Mouse (Mus musculus) CD4-positive, CD25-positive, alpha-beta regulatory T cell, adult 4 months (primary cell): ENCODE data around the gene Olfr709-ps1. TPM values are rescaled to one million over a fixed set of nuclear protein-coding genes. Genes with fewer than 3 reads are reported as not detected.
"Not testable (repeated sequence)": the region's sequence is repeated elsewhere in the genome, so short reads cannot be mapped to it uniquely, and the experiment has no call there.

Source experiments
- ATAC-seq: one replicate; pipeline ENCODE4 v1.8.0; 2017
- polyA plus RNA-seq, 2 experiments: library from polyadenylated mRNA; unstranded; fragments of 100-300 nt; shearing (Covaris generic); gene quantifications; one replicate each; pipeline ENCODE4 v1.2.1; 2017

The Olfr709-ps1 gene
- not detected for polyA plus RNA-seq

DNA sequence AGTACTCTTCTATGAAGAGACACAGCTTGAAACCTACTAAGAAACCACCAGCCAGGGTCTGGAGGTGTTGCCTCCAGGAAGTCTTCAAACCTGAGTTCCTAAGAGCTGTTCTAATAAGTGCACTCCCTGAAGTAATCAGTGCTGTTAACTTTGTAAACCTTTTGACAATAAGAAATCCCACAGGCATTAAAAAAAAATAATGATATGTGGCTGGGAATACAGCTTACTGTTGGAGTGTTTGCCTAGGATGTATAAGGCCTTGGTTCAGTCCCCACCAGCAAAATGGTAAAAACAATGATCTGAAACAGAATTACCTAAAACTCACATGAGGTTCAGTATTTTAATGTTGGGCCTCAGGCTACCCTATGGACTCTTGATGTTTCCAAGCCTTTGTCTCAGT is at the start of gene Olfr709-ps1:
Olfr709-ps1 (minus strand) TSS at position 101 of the 400 bp plus-strand sequence.
- ATAC-seq: no peak

DNA sequence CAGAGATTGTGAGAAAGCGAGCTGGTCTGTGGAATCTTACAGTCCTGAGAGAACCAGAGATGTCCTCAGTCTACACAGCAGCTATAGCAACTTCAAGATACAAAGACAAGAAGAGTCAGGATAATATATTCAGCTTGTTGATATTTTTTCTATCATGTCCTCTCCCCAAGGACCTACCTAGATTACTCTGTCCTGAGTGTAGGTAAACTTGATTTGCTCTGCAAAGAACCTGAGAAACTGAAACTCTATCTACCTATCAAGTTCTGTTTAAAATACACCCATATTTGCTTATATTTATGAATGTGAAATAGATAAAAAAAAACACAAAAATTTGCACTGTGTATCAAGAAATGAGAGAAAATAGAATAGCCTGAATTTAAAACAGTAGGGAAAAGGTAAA is 43.3 kb upstream of the Olfr709-ps1 start, which contains the start of gene Olfr711:
Olfr711 (minus strand) TSS at position 101 of the 400 bp plus-strand sequence.
- ATAC-seq: no peak

DNA sequence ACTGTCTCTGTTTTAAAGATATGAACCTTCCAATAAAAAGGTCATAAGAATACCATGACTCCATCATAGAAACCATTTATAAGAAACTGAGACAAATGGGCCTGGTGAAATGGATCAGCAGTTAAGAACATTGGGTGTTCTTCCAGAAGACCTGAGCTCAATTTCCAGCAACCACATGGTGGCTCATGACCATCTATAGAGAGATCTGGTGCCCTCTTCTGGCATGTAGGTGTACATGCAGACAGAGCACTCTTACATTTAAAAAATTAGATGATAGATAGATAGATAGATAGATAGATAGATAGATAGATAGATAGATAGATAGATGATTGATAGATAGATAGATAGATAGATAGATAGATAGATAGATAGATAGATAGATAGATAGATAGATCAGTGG is 35.5 kb upstream of the Olfr709-ps1 start:
- ATAC-seq: not testable (repeated sequence)

DNA sequence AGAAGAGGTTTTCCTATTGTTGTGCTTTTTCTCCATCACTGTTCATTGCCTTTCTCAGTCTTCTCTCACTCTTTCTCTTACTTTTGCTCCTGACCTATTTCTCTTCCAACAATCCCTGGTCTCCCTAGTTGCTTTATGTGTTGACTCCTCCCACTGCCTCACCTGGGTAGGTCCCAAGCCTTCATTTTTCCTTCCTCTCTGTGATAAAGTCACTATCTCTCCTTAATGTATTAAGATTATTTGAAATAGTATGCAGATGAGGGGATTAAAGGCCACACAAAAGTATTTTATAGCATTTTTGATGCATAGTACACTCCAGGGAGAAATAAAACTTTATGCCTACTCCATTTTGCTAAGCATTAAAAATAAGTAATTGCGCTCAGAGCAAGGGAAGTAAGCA is 31.8 kb upstream of the Olfr709-ps1 start, which contains the start of gene Olfr6:
Olfr6 (minus strand) TSS at position 101 of the 400 bp plus-strand sequence.
- no peak for ATAC-seq

DNA sequence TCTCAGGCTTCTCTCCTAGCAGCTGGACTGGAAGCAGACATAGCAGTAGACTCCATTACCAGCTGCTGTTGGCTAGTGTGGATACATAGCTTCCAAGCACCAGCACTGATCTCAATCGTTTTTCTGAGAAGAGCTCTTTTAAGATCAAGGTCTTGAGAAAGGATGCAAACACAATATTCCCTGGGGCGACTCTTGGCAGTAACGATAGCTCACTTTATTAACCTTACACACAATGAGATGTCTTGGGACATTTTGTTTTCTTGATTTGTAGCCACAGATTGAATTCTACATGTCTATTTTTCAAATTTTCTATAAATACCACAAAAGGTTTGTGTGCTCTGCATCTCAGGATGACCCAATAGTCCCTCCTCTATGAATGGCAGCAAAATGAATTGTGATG is 16.2 kb upstream of the Olfr709-ps1 start, which contains the start of gene Olfr710:
Olfr710 (minus strand) TSS at position 101 of the 400 bp plus-strand sequence.
- ATAC-seq: no peak

DNA sequence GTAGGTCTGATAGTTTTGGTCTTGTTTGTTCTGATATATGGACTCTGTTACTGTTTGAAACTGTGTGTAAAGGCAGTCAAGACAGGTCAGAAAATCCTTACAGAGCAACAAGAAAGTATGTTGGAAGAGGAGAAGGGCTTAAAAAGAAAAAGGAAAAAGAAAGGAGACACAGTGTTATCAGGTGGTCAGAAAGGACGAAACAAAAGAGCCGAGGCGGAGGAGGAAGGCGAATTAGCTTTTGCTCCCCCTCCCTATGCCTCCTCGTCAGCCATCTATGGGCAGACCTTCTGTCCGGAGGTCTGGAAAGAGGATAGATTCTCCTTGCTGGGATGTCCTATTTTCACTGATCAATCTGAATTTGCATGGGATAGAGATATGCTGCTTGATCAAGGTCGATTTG is 11.1 kb downstream of the Olfr709-ps1 start:
- ATAC-seq: not testable (repeated sequence)

DNA sequence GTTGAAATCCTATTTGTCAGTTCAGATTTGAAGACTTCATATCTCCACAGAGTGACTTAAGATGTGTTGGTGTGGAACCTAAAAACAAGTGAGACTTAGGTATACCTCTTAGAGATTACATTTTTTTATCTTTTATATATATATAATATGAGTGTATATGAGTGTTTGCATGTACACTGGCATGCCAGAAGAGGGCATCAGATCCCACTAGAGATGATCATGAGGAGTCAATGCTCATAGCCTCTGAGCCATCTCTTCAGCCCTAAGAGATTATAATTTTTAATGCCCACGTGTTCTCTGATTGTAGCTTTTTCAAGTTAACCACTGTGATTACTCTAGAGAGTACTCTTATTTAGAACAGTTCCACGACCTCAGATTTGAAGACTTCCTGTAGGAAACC is 24.3 kb downstream of the Olfr709-ps1 start, which contains the start of gene Olfr1532-ps1:
Olfr1532-ps1 (plus strand) TSS at position 326 of the 400 bp plus-strand sequence.
- ATAC-seq: no peak

DNA sequence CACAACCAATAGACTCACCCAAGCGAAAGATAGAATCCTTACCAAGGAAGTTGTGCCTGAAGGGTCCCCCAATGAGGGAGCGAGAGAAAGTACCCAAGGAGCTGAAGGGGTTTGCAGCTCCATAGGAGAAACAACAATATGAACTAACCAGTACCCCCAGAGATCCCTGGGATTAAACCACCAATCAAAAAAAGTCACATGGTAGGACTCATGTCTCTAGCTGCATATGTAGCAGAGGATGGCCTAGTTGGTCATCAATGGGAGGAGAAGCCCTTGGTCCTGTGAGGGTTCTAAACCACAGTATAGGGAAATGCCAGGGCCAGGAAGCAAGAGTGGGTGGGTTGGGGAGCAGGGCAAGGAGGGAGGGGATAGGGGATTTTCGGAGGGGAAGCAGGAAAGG is 30.9 kb downstream of the Olfr709-ps1 start, which contains the start of gene Olfr707:
Olfr707 (minus strand) TSS at position 101 of the 400 bp plus-strand sequence.
- not testable (repeated sequence) for ATAC-seq

DNA sequence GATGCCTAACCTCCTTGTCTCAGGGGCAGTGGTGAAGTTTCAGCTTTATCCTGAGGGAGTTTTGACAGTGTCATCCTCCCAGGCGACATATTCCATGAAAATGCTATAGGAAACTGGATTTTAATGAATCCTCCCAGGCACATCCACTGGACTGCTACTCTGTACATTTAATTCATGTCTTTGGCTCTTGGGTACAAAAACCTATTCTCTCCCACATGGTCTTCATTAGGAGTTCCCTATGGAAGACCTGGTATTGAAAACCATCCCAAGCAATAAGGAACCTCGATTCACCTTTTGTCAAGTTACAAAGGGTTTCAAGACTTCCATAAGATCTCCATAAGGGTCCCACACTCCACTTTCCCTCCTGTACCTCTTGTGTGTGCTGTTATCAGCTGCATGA is 44.0 kb downstream of the Olfr709-ps1 start, which contains the start of gene Olfr706:
Olfr706 (minus strand) TSS at position 101 of the 400 bp plus-strand sequence.
- no peak for ATAC-seq

DNA sequence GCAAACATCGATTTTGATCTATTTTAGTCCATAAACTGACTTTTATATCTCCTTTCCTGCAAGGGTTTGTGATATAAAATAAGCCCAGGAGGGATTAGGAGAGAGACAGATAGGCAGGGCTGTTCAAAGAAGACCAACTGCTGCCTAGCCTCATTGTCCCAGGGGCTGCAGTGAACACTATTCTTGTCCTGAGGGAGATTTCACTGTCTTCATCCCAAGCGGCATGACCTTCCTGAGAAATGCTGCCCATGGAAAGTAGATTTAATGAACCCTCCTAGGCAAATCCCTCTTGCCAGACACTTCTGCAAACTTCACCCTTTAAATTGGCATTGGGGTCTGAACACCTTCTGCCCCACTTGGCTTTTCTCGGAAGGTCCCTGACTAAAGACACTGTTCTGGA is 55.2 kb downstream of the Olfr709-ps1 start, which contains the start of gene Olfr705:
Olfr705 (minus strand) TSS at position 101 of the 400 bp plus-strand sequence.
- no peak for ATAC-seq

Other genes starting within 250 kb of the Olfr709-ps1 start
- not detected for gene Olfr694, start 240.4 kb downstream of the Olfr709-ps1 start, polyA plus RNA-seq
- gene Olfr695, start 215.8 kb downstream of the Olfr709-ps1 start, polyA plus RNA-seq: not detected
- not detected for gene Olfr697, start 189.8 kb downstream of the Olfr709-ps1 start, polyA plus RNA-seq
- gene Olfr698, start 176.8 kb downstream of the Olfr709-ps1 start, polyA plus RNA-seq: under 1 TPM in 1 of 2 experiments, not detected in 1; 0.23 TPM
- gene Olfr699, start 139.0 kb downstream of the Olfr709-ps1 start, polyA plus RNA-seq: not detected
- gene Olfr700, start 123.4 kb downstream of the Olfr709-ps1 start, polyA plus RNA-seq: not detected
- gene Olfr701, start 118.1 kb downstream of the Olfr709-ps1 start, polyA plus RNA-seq: not detected
- not detected for gene Olfr702, start 98.3 kb downstream of the Olfr709-ps1 start, polyA plus RNA-seq
- gene Olfr703, start 88.9 kb downstream of the Olfr709-ps1 start, polyA plus RNA-seq: not detected
- not detected for gene Olfr704, start 69.0 kb downstream of the Olfr709-ps1 start, polyA plus RNA-seq
- not detected for gene Olfr705, start 55.3 kb downstream of the Olfr709-ps1 start, polyA plus RNA-seq
- not detected for gene Olfr706, start 44.1 kb downstream of the Olfr709-ps1 start, polyA plus RNA-seq
- gene Olfr707, start 31.0 kb downstream of the Olfr709-ps1 start, polyA plus RNA-seq: not detected
- not detected for gene Olfr1532-ps1, start 24.2 kb downstream of the Olfr709-ps1 start, polyA plus RNA-seq
- not detected for gene Olfr710, start 16.1 kb upstream of the Olfr709-ps1 start, polyA plus RNA-seq
- gene Olfr6, start 31.7 kb upstream of the Olfr709-ps1 start, polyA plus RNA-seq: not detected
- under 1 TPM in 1 of 2 experiments, not detected in 1; 0.09 TPM for gene Olfr711, start 43.2 kb upstream of the Olfr709-ps1 start, polyA plus RNA-seq
- under 1 TPM in 1 of 2 experiments, not detected in 1; 0.07 TPM for gene Olfr2, start 73.9 kb upstream of the Olfr709-ps1 start, polyA plus RNA-seq
- gene Olfr713, start 99.0 kb upstream of the Olfr709-ps1 start, polyA plus RNA-seq: not detected
- not detected for gene Olfr714, start 138.8 kb upstream of the Olfr709-ps1 start, polyA plus RNA-seq
- not detected for gene Olfr17, start 161.0 kb upstream of the Olfr709-ps1 start, polyA plus RNA-seq
- gene Olfr715b, start 178.2 kb upstream of the Olfr709-ps1 start, polyA plus RNA-seq: under 1 TPM in 1 of 2 experiments, not detected in 1; 0.16 TPM
- not detected for gene Olfr715, start 198.9 kb upstream of the Olfr709-ps1 start, polyA plus RNA-seq
- not detected for gene Olfr716, start 206.1 kb upstream of the Olfr709-ps1 start, polyA plus RNA-seq
- gene Nlrp14, start 234.8 kb upstream of the Olfr709-ps1 start, polyA plus RNA-seq: not detected